Mouse (Mus musculus) Patski (cell line): ENCODE results near the gene Ctnnd1. TPM values are rescaled to one million over a fixed set of nuclear protein-coding genes. Genes with fewer than 3 reads are reported as not detected.

Source experiments
- ATAC-seq: fragments of 100-300 bp; one replicate; pipeline ENCODE4 v1.8.0; 2021
- CTCF ChIA-PET: fragments of 350-600 bp; sonication (Branson Sonifier 250); formaldehyde crosslinking; loops from one replicate; lab custom pipeline; 2022; ENCODE audit warnings: inconsistent platforms; lab: Charles Lee
- POLR2A ChIA-PET: fragments of 350-600 bp; sonication (Branson Sonifier 250); formaldehyde crosslinking; loops from one replicate; lab custom pipeline; 2022; ENCODE audit warnings: antibody characterized with exemption, inconsistent platforms; lab: Charles Lee
- DNase-seq: peaks from one replicate; pipeline ENCODE4 v3.0.0-alpha.2; 2011; ENCODE audit warnings: low read depth, low spot score
- H3K27me3 ChIP-seq: fragments of 371-371 bp; one replicate; pipeline ENCODE4 v1.5.1; 2021
- CTCF ChIP-seq: fragments of 100-300 bp; IDR thresholded peaks from one replicate; pipeline ENCODE4 v1.5.1; 2021
- in situ Hi-C: fragments of 300-500 bp; cut with MboI; formaldehyde crosslinking; loops from 3 replicates; pipeline ENCODE4 v1.11.1; 2018; ENCODE audit warnings: low pct_unique_long_range_greater_than_20kb, mixed read lengths
- polyA plus RNA-seq: library from polyadenylated mRNA; unstranded; gene quantifications from one replicate; pipeline ENCODE4 v1.2.3, GENCODE M21; 2021

Gene Ctnnd1
- polyA plus RNA-seq, 1 experiment from 2014 or later: 102 TPM

- ChIA-PET CTCF (interaction anchor here (1.9 kb wide), 1 partner anchor 82 kb away, joined by 8 read pairs; no protein-coding TSS in a partner anchor), POLR2A (no interaction called here)
- TF ChIP-seq CTCF: no peak
- in situ Hi-C loops: no loop called here
- no peaks in the 10 kb centered on the region for H3K27me3 ChIP-seq
- DNase-seq (no peak), ATAC-seq (no peak)
Observed at GRCm38 (mm10) chr2:84579311-84579710, 71.3 kb downstream of the Ctnnd1 start.

GRCm38 (mm10) chr2:84574130-84574529 lies 76.4 kb downstream of the Ctnnd1 start:
- ATAC-seq: no peak

DNA sequence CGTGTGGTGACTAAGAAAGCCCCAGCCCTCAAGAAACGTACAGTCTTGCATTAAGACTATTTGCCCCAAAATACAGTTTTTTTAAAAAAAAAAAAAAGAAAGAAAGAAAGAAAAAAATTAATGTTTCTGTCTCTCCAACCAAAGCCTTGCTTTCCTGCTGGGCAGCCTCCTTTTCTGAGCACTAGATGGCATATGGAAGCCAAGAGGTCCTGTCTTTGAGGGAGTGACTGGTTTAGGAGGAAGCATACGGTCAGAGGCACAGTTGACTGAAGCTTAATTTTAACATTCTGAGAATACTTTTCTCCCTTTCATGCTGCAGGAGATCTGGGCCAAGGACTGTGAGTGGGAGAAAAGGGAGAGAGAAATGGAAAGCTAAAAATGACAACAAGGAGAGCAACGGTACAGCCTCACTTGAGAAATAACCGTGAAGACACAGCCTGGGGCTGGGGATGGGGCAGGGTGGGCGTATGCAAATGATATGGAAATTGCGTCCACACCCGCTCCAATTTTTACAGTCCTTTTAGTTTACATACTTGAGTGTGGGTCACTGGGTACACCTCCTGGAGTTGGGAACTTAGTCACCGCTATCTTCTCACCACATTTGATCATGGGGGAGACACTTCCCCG lies 93.6 kb downstream of the Ctnnd1 start:
- ChIA-PET CTCF (interaction anchor here (1.3 to 1.7 kb wide), 3 partner anchors 17 to 60 kb away, joined by 3 to 5 read pairs (median 3); no protein-coding TSS in a partner anchor), POLR2A (interaction anchor here (0.7 kb wide), 1 partner anchor 58 kb away, joined by 4 read pairs; no protein-coding TSS in a partner anchor)
- H3K27me3 ChIP-seq: no peaks in the 10 kb centered on the region
- ATAC-seq: peak; percentile 57
- in situ Hi-C loops: no loop called here
- TF ChIP-seq CTCF: peak; percentile 45
- no peak for DNase-seq

More at GRCm38 (mm10) chr2:84574130-84574529, 76.4 kb downstream of the Ctnnd1 start:
- no peak for TF ChIP-seq CTCF
- POLR2A ChIA-PET: no interaction called here
- no peak for DNase-seq
- in situ Hi-C loops: no loop called here
- CTCF ChIA-PET: interaction anchor here (1.0 kb wide), 1 partner anchor 17 kb away, joined by 3 read pairs; no protein-coding TSS in a partner anchor
- no peaks in the 10 kb centered on the region for H3K27me3 ChIP-seq

GRCm38 (mm10) chr2:84551390-84552100 lies 99.0 kb downstream of the Ctnnd1 start:
- POLR2A ChIA-PET: no interaction called here
- ATAC-seq (no peak), DNase-seq (no peak)
- TF ChIP-seq CTCF: no peak
- in situ Hi-C loops: no loop called here
- no peaks in the 10 kb centered on the region for H3K27me3 ChIP-seq
- CTCF ChIA-PET: interaction anchor here (0.9 kb wide), 1 partner anchor 9 kb away, joined by 3 read pairs; no protein-coding TSS in a partner anchor

Other genes with a start within 250 kb of the Ctnnd1 start
- not detected for gene Calcrl, start 225.4 kb downstream of the Ctnnd1 start, polyA plus RNA-seq
- gene Tfpi, start 174.0 kb downstream of the Ctnnd1 start, polyA plus RNA-seq: 26.3 TPM
- 0.10 TPM for gene Btbd18, start 8.3 kb upstream of the Ctnnd1 start, polyA plus RNA-seq
- gene Selenoh, start 20.0 kb upstream of the Ctnnd1 start, polyA plus RNA-seq: 60.4 TPM
- gene Gm28635, start 27.3 kb upstream of the Ctnnd1 start, polyA plus RNA-seq: not detected
- gene Med19, start 27.6 kb upstream of the Ctnnd1 start, polyA plus RNA-seq: 30.6 TPM
- 244 TPM for gene Tmx2, start 28.4 kb upstream of the Ctnnd1 start, polyA plus RNA-seq
- gene Zdhhc5, start 64.4 kb upstream of the Ctnnd1 start, polyA plus RNA-seq: 65.0 TPM
- 11.9 TPM for gene Clp1, start 76.6 kb upstream of the Ctnnd1 start, polyA plus RNA-seq
- 11.6 TPM for gene Ypel4, start 83.3 kb upstream of the Ctnnd1 start, polyA plus RNA-seq
- gene Gm19426, start 92.9 kb upstream of the Ctnnd1 start, polyA plus RNA-seq: 3.1 TPM
- 0.14 TPM for gene Serping1, start 124.7 kb upstream of the Ctnnd1 start, polyA plus RNA-seq
- gene Ube2l6, start 148.1 kb upstream of the Ctnnd1 start, polyA plus RNA-seq: 4.7 TPM
- gene Smtnl1, start 171.9 kb upstream of the Ctnnd1 start, polyA plus RNA-seq: not detected
- 56.5 TPM for gene Timm10, start 176.2 kb upstream of the Ctnnd1 start, polyA plus RNA-seq
- 0.22 TPM for gene Slc43a1, start 188.1 kb upstream of the Ctnnd1 start, polyA plus RNA-seq
- 0.82 TPM for gene Rtn4rl2, start 235.9 kb upstream of the Ctnnd1 start, polyA plus RNA-seq